In genomic region chr6:146256947-146257670, GRCm38 (mm10) we compare ENCODE assay signal across 11 mouse cellular contexts.
DNase-seq lines count a peak whose midpoint lies in the region; ATAC-seq and TF ChIP-seq lines count a peak whose summit lies in the region.
"Had no signal": no experiment of that assay in that cellular context is flagged by ENCODE, and none has a peak within 500 bp of the region (broad histone marks: within the 10 kb centered on the region; RNA-seq: fewer than 3 reads in every experiment).

No protein-coding gene starts in this region.

- H3K9me3 ChIP-seq in kidney, postnatal 0 days (replicated peaks; ENCODE audit: low read length) = no peaks in the 10 kb centered on the region
- H3K9me3 ChIP-seq in liver, postnatal 0 days (ENCODE audit: low read length) = peaks cover 5% of the 10 kb centered on the region; the same call in 1 of the 2 replicates
- H3K9me3 ChIP-seq: embryonic facial prominence, embryonic 12.5 days had no signal

- 83% methylated on average over 7 of the region's 7 CpGs for WGBS in kidney, postnatal 0 days
- 84% methylated on average over 7 of the region's 7 CpGs for WGBS in liver, postnatal 0 days (ENCODE audit: insufficient replicate concordance)

- no peak overlapping the region for H3K4me2 ChIP-seq in kidney, postnatal 0 days (ENCODE audit: low read length)
- 0 out of 2 replicates have a peak overlapping the region, but pooled peaks have one; percentile 19 for H3K4me2 ChIP-seq in liver, postnatal 0 days (ENCODE audit: low read depth, low read length)
- H3K4me2 ChIP-seq: embryonic facial prominence, embryonic 12.5 days; heart, embryonic 13.5 days had no signal

- ATAC-seq in kidney, postnatal 0 days (replicated peaks; ENCODE audit: low FRiP score, low read depth) = no peak
- peak; percentile 73 for ATAC-seq in liver, postnatal 0 days
- ATAC-seq: activated CD4-positive, CD25-positive, alpha-beta regulatory T cell, adult 4 months had no signal

- H3K27me3 ChIP-seq in kidney, postnatal 0 days (ENCODE audit: insufficient read depth, low read length) = no peaks in the 10 kb centered on the region
- H3K27me3 ChIP-seq in liver, postnatal 0 days (ENCODE audit: insufficient read depth, low read length) = no peaks in the 10 kb centered on the region
- H3K27me3 ChIP-seq: embryonic facial prominence, embryonic 12.5 days; heart, embryonic 13.5 days had no signal

- H3K4me1 ChIP-seq in kidney, postnatal 0 days (replicated peaks; ENCODE audit: insufficient read depth, low read length) = no peaks in the 10 kb centered on the region
- H3K4me1 ChIP-seq in liver, postnatal 0 days (ENCODE audit: insufficient read depth) = peaks cover 6% of the 10 kb centered on the region

- intact Hi-C loops in left cerebral cortex, postnatal 14 days (cut with DNase I) = no loop called here

- peak; percentile 52 for DNase-seq in kidney, postnatal 0 days (ENCODE audit: low spot score)
- DNase-seq in kidney, adult 8-10 months = no peak
- peak; percentile 50 for DNase-seq in A20 (ENCODE audit: low read depth, low spot score)
- peak; percentile 70 for DNase-seq in ZHBTc4 (ENCODE audit: low read depth, low spot score)
- DNase-seq in liver, postnatal 0 days = peak; percentile 60
- no peak for DNase-seq in frontal cortex, adult 2 months (ENCODE audit: extremely low spot score in 1 of 2, low spot score in 1 of 2)
- no peak for DNase-seq in left cerebral cortex, postnatal 14 days (ENCODE audit: low spot score in 2 of 2)
- no peak for DNase-seq in cerebellum, adult 18-20 months

- H3K4me3 ChIP-seq in kidney, postnatal 0 days (replicated peaks; ENCODE audit: low read depth, low read length) = no peak overlapping the region
- no peak overlapping the region for H3K4me3 ChIP-seq in liver, postnatal 0 days (ENCODE audit: low read depth, low read length)
- H3K4me3 ChIP-seq: embryonic facial prominence, embryonic 12.5 days; heart, embryonic 13.5 days had no signal

- TF ChIP-seq CTCF in kidney, postnatal 0 days (IDR thresholded peaks at IDR 0.05; ENCODE audit: low read depth) = peak; percentile 49; the same call in 1 of the 2 replicates
- peak; percentile 65 for TF ChIP-seq CTCF in liver, postnatal 0 days (IDR thresholded peaks at IDR 0.05; ENCODE audit: low read depth)

- no peak overlapping the region for H3K27ac ChIP-seq in kidney, postnatal 0 days
- H3K27ac ChIP-seq in liver, postnatal 0 days (ENCODE audit: low read depth) = no peak overlapping the region; the same call in 1 of the 2 replicates
- H3K27ac ChIP-seq: embryonic facial prominence, embryonic 12.5 days; heart, embryonic 13.5 days had no signal

- no peak overlapping the region for H3K9ac ChIP-seq in kidney, postnatal 0 days (ENCODE audit: low read depth, low read length)
- no peak overlapping the region for H3K9ac ChIP-seq in liver, postnatal 0 days (replicated peaks)
- H3K9ac ChIP-seq: embryonic facial prominence, embryonic 12.5 days; heart, embryonic 13.5 days had no signal

- no peaks in the 10 kb centered on the region for H3K36me3 ChIP-seq in kidney, postnatal 0 days (ENCODE audit: insufficient read depth, low read length)
- no peaks in the 10 kb centered on the region for H3K36me3 ChIP-seq in liver, postnatal 0 days (replicated peaks; ENCODE audit: insufficient read depth, low read length)
- H3K36me3 ChIP-seq: embryonic facial prominence, embryonic 12.5 days had no signal

- no peak for TF ChIP-seq EP300 in liver, postnatal 0 days (IDR thresholded peaks at IDR 0.05; ENCODE audit: low read depth)

Comparison
In these comparisons a context has a peak if more than half of its experiments do, and no peak if none do; other contexts are left out.
1. DNase-seq: peak in kidney, postnatal 0 days (single experiment), A20 (single experiment), ZHBTc4 (single experiment) and liver, postnatal 0 days (single experiment); none in kidney, adult 8-10 months (0 of 2), frontal cortex, adult 2 months (0 of 2), left cerebral cortex, postnatal 14 days (0 of 2) and cerebellum, adult 18-20 months (0 of 2).